Mouse (Mus musculus) olfactory bulb, adult 2 months (tissue): ENCODE data around the gene Prr29.

ENCODE experiments used
- CTCF ChIP-seq: fragments of 200-500 bp; IDR thresholded peaks from 2 replicates; pipeline ENCODE4 v1.5.1; 2012; ENCODE audit warnings: low read depth, mild to moderate bottlenecking, low read length, moderate library complexity; ENCODE audit not compliant: insufficient read depth
- POLR2A ChIP-seq: fragments of 200-500 bp; IDR thresholded peaks from 2 replicates; pipeline ENCODE4 v1.6.1; 2012; ENCODE audit warnings: mild to moderate bottlenecking, low read depth, low read length, moderate library complexity; ENCODE audit not compliant: insufficient read depth

- TF ChIP-seq POLR2A (no peak), CTCF (no peak)
Observed at GRCm38 (mm10) chr11:106410011-106410410, 44.7 kb downstream of the Prr29 start.
